Mouse (Mus musculus): Measurements from ENCODE around the gene Rnf4. TPM values are rescaled to one million over a fixed set of nuclear protein-coding genes. Genes with fewer than 3 reads are reported as not detected.

Gene Rnf4
- polyA plus RNA-seq (2015; fragmentation: Illumina TruSeq; extraction: RNeasy Lipid Tissue Mini Kit (QIAGEN cat#74804); ENCODE audit: low read depth, low replicate concordance), result 83.7 TPM

DNA sequence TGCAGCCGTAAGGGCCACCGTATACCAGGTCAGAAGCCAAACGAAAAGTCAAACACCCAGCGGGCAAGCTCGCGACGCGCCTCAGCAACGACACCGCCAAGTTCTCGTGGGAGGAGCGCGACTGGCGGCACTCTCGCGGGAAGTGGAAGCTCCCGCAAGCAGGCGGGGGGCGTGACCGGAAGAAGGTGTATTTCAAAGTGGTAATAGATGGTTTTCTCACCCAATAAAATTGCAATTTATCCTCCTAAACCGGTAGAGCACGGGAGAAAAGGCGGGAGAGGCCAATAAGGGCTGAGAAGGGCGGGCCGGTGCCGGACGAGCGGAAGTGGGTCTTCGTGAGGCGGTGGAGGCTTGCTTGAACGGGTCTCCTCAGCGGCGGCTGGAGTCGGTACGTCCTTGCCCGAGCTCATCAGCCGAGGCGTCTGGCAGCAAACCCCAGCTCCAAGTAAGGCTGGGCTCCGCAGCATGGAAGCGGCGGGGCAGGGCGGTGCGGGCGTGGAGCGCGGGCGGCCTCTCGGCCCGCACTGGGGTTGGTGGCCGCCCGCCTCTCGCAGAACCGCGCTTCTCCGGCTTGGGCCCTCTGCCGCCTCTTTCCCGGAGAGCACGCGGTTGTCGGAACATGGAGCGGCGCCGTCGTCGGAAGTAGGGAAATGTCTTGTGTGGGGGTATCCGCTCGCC is at the start of gene Rnf4:
Gene Rnf4 (plus strand): TSS at position 193 of the 678 bp plus-strand sequence.

DNA sequence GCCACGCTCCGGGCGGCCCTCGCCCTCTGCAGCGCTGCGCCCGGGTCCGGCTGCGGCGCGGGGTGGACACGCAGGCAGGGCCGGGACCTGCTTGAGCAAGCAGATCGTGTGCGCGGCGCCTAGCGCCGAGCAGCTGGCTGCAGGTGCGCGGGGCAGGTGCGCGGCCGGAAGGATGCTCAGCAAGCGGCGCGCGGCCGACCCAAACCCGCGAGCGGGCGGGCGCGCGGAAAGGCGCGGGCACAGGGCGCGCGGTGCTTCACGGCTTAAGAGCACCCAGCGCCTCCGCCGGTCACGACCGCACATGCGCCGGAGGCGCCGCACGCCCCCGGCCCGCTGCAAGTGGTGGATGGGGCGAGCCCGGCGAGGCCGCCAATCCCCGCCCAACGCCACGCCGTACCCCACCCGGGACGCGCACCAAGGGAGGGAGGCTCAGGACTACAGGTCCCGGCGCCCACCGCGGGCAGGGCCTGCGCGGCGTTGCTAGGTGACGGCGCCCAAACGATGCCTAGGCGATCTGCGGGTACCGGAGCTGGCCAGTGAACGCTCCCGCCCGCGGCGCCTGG is 47.9 kb upstream of the Rnf4 start, which contains the start of the genes Zfyve28 and Cfap99:
Gene Zfyve28 (minus strand): TSS at position 296 of the 563 bp plus-strand sequence.
Gene Cfap99 (plus strand): TSS at position 447 of the 563 bp plus-strand sequence.

DNA sequence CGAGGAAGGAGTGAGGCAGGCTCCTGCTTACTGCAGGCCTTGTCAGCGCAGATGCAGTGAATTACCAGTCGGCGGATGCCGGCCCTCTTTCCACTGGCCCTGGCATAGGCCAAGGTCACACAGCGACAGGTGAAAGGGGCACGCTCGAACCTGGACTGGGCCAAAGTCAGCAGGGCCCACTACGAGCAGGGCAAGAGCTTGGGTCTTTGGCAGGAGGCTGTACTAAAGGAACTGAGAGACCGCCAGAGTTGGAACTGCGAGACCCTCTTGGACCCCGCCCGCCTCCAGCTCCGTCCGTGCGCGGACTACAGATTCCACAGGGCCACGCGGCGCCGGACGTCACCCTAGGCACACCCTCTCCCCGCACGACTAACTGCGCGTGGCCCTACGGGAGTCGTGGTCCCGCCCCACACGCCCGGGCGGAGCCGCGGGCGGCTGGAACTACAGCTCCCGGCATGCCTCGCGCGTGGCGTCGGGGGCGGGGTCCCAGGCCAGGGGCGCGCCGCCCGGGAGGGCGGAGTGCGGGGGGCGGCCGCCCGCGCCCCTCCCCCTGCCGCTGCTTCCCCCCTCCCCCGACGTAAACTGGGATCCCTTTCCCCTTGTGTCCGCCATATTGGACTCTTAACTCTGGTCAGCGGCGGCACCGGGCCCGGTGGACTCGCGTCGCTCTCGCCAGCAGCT is 33.4 kb downstream of the Rnf4 start, which contains the start of gene Fam193a:
Gene Fam193a (plus strand): TSS at position 593 of the 681 bp plus-strand sequence.

Other genes with a start within 250 kb of the Rnf4 start
- 0.88 TPM for gene Poln, start 166.8 kb upstream of the Rnf4 start, polyA plus RNA-seq (2015; fragmentation: Illumina TruSeq; extraction: RNeasy Lipid Tissue Mini Kit (QIAGEN cat#74804); ENCODE audit: low read depth, low replicate concordance)
- gene Haus3, start 166.8 kb upstream of the Rnf4 start, polyA plus RNA-seq (2015; fragmentation: Illumina TruSeq; extraction: RNeasy Lipid Tissue Mini Kit (QIAGEN cat#74804); ENCODE audit: low read depth, low replicate concordance), result 9.1 TPM
- gene Mxd4, start 148.6 kb upstream of the Rnf4 start, polyA plus RNA-seq (2015; fragmentation: Illumina TruSeq; extraction: RNeasy Lipid Tissue Mini Kit (QIAGEN cat#74804); ENCODE audit: low read depth, low replicate concordance), result 48.8 TPM
- gene Zfyve28, start 47.8 kb upstream of the Rnf4 start, polyA plus RNA-seq (2015; fragmentation: Illumina TruSeq; extraction: RNeasy Lipid Tissue Mini Kit (QIAGEN cat#74804); ENCODE audit: low read depth, low replicate concordance), result 25.5 TPM
- gene Cfap99, start 47.7 kb upstream of the Rnf4 start, polyA plus RNA-seq (2015; fragmentation: Illumina TruSeq; extraction: RNeasy Lipid Tissue Mini Kit (QIAGEN cat#74804); ENCODE audit: low read depth, low replicate concordance), result 0.55 TPM
- gene Fam193a, start 33.6 kb downstream of the Rnf4 start, polyA plus RNA-seq (2015; fragmentation: Illumina TruSeq; extraction: RNeasy Lipid Tissue Mini Kit (QIAGEN cat#74804); ENCODE audit: low read depth, low replicate concordance), result 18.7 TPM
- gene Tnip2, start 177.7 kb downstream of the Rnf4 start, polyA plus RNA-seq (2015; fragmentation: Illumina TruSeq; extraction: RNeasy Lipid Tissue Mini Kit (QIAGEN cat#74804); ENCODE audit: low read depth, low replicate concordance), result 13.4 TPM
- 3.8 TPM for gene Sh3bp2, start 189.5 kb downstream of the Rnf4 start, polyA plus RNA-seq (2015; fragmentation: Illumina TruSeq; extraction: RNeasy Lipid Tissue Mini Kit (QIAGEN cat#74804); ENCODE audit: low read depth, low replicate concordance)
- gene Add1, start 237.4 kb downstream of the Rnf4 start, polyA plus RNA-seq (2015; fragmentation: Illumina TruSeq; extraction: RNeasy Lipid Tissue Mini Kit (QIAGEN cat#74804); ENCODE audit: low read depth, low replicate concordance), result 342 TPM